Mouse (Mus musculus) embryonic fibroblast, embryonic 13.5 days (primary cell): ENCODE measurements around the gene Sidt1.

Experiments used
- CTCF ChIP-seq: IDR thresholded peaks from 2 replicates; pipeline ENCODE4 v1.5.1; 2011; ENCODE audit warnings: mild to moderate bottlenecking, control low read depth, low read length, moderate library complexity, borderline replicate concordance; ENCODE audit not compliant: insufficient read depth
- POLR2A ChIP-seq: IDR thresholded peaks from 2 replicates; pipeline ENCODE4 v1.6.1; 2011; ENCODE audit warnings: low read depth, mild to moderate bottlenecking, control low read depth, low read length, moderate library complexity

- no peak for TF ChIP-seq CTCF
- no peak for TF ChIP-seq POLR2A
Observed at GRCm38 (mm10) chr16:44381578-44381977, 48.6 kb upstream of the Sidt1 start.
